Mouse (Mus musculus): ENCODE results near the gene Ube4b.

DNA sequence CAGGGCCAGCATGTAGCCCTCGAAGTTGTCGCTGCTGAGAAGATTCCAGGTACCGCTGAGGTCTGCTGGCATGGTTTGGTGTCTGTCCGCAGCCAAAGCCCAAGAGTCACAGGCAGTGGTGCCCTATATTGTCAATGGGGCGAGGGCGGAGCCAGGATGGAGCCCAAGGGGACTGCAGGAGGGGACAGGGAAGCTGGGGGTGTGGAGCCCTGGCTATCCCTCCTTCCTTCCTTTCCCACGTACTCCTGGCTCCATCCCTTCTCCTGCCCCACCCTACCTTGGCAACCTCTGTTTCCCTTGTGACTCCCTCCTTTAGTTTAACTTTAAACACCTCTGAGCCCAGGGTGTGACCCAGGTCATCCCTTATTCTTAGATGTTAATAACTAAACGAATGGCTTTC is 28.3 kb upstream of the Ube4b start, which contains the start of gene Rbp7:
- TF ChIP-seq CTCF (IDR thresholded peaks at IDR 0.05): no peak
- TF ChIP-seq EP300 (IDR thresholded peaks at IDR 0.05): no peak
